Mouse (Mus musculus) layer of hippocampus, adult 8-10 months (tissue): ENCODE measurements at regions not wholly inside any gene's neighbourhood (a gene's known extent, or its start where the extent isn't known, plus 50 kb on each side); places are given as distances from the start of the nearest gene placed in this dataset.
"Not testable (repeated sequence)": the region's sequence is repeated elsewhere in the genome, so short reads cannot be mapped to it uniquely, and the experiment has no call there.

Experiments
- DNase-seq, 2 experiments: peaks; one replicate each; pipeline ENCODE4 v3.0.0; 2022; ENCODE audit warnings: low spot score in 2 of 2

DNA sequence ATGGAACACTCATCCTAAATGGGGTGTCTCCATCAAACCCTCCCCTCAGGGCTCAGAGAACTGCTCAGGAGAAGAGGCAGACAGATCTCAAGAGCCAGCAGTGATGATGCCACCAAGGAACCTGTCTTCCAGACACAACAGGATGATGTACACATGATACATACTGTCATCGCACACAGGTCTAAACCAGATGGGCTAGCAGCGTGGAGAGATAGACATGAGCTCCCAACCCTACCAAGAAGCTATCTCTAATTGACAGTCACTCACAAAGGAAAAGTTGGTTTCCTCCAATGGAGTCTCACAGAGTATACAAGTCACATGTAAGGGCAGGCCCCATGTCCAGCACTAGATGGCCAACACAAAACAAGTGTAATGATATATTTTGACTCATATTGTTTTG is 139.9 kb downstream of the Cdca7 start:
- DNase-seq: no peak

DNA sequence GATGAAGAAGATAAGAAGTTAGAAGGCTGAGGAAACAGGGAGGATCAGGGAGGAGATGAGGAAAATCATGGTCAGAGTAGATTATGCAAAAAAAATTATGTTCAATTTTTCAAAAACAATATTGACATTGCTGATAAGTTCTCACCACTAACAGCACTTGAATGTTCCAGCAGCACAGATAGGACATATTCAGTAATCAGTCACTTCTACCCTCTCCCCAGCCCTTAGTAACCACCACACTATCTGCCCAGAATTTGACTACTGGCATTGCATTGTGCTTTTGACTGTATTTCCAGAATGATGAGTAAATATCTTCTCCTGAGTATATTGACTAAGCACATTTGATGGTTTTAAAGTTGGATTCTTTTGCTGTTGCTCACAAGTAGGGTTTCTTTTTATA is 140.5 kb downstream of the Cdca7 start:
- DNase-seq: no peak

DNA sequence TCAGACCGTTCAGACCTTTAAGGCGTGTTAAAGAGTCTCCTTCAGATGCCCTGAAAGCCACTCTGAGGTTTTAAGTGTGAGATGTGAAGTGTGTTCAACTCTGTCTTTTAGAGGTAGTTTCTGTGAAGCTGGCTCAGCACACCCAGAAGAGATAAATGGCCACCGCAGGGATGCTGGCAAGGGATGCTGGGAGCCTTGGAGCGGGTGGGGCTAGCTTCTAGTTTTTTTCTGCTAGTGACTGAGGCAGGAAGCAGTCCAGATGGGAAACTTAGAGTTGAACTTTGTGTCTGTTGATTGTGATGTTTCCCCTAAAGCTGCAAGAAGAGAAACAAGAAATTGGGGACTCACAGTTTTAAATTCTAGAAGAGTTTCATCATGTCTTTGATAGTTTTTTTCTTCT is 143.5 kb downstream of the Cdca7 start:
- DNase-seq: no peak

DNA sequence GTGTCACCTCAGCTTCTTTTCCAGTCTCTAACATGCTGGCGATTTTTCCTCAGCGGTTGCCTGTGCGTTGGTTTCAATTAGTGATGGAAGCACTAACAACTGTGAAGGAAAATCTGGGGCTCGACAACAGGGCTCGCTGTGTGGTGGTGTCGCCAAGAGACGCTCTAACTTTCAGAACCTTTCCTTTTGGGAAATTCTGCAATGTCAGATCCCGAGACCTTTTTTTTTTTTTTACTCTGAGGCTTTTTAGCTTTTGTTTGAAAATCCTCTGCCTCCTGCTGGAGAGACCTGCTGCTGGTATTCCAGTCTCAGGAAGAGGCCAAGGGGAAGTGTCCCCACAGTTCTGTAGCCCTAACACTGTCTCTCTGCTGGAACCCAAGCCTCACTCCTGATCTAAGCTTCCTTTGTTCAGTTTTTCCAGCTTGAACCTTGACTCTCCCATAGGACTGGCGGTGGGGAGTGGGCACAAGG is 144.3 kb downstream of the Cdca7 start:
- DNase-seq: no peak

DNA sequence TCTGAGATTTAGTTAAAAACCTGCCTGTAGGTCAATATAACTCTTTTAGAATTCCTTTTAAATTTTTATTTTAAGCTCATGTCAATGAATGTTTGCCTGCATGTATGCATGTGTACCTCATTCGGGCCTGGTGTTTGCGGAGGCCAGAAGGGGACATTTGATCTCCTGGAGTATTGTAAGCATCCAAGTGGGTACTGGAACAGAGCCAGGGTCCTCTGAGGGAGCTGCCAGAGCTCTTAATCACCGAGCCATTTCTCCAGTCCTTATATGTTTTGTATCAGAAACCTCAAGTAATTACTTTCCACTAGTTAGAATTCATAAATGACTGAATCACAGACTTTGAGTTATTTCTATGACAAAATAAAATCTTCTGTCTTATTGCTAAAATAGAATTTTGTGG is 152.0 kb downstream of the Cdca7 start:
- no peak for DNase-seq

DNA sequence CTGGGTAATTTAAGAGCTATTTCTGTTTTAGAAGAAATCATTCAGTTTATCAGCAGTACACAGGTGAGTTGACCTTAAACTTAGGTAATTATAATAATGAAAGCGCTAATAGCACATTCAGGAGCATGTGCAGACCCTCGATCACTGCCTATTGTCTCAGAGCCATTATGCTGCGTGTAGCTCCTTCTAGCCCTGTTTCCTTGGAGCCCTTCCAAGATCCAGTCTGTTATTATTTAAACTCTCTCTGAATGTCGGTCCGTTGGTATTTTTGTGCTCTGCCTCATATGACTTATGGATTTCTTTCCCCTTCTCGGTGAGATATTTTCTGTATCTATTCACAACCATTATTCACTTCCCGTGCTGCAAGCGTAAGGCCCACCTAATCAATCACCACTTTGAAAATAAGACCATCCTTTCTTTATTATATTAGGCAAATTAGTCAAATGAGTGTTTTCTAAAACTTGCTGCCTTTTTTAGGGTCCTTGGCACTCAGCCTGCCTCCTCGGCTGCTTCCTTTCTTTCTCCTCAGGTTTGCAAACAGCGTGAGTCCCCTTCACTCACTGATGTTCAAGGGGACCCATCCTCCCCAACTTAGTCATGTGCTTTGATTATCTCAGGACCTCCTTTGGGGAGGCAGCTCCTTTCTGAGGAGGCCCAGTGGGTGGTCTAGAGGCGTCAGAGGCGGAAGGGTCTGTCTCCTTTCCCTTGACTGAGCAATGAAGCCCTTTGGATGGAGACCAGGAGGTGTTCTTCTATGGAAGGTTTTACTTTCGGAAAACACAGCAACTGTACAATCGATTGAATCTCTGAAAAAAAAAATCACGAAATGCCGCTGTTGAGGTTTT is 152.9 kb downstream of the Cdca7 start:
- DNase-seq: no peak

DNA sequence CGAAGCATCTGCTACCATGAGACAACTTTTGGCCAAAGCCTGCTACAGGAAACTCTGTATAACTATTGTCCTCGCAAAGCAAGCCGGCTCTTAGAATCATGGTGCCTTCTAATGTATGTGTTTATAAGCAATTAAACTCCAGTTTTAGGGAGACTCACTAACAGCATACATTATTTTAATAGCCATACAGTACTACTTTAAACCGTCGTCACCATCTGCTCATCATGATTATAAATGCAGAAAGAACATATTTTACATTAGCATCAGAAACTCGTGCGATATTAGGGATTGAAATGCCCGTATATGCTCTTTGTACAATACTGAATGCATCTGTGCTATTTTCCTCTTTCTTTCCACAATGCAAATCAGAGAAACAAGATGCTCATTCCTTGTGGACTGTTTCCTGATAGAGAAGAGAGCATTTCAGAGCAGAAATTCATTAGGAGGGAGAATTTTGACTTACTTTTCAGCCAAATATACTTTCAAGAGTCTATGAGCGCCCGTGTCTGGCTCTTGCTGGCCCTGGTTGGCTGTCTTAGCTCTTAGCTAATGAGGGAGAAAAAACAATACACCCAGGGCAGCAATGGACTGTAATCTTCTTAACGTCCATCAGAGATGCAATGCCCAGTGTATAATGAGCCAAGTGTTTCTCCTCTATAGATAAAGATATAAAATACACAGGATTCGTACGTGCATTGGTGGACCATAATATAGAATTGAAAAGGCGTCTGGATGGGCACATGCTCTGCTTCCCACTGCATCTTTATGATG is 153.9 kb downstream of the Cdca7 start:
- no peak for DNase-seq

DNA sequence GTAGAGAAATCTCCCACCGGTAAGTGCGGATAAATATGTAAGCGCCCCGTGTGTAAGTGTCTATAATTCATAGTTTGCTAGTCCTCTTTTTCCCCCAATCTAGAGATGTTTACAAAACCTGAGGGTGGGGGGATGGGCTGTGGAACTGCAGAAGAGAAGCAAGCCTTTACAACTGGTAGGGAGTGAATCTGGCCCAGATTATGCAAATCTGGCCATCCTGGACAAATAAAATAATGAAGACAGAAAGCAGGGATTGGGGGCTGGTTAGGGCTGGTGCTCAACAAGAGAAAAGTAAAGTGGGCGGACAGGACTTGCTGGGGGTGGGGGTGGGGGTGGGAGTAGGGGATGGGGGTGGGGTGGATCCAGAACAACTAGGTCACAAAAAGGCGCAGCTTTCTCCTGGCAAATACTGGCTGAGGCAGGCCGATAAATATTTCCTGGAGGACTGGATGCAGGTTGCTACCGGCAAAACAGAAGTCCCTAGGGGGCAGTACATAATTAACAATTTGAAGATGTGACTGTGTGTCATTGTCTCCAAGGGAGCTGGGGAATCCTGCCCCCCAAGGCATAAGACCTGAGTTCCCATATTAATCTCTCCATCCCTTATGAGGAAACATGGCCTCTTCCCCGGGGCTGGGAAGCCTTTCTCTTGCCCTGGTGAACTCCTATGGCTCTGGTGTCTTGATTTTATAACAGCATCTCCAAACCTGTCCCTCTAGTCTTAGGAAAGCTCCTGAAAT is 162.1 kb downstream of the Cdca7 start:
- no peak for DNase-seq

DNA sequence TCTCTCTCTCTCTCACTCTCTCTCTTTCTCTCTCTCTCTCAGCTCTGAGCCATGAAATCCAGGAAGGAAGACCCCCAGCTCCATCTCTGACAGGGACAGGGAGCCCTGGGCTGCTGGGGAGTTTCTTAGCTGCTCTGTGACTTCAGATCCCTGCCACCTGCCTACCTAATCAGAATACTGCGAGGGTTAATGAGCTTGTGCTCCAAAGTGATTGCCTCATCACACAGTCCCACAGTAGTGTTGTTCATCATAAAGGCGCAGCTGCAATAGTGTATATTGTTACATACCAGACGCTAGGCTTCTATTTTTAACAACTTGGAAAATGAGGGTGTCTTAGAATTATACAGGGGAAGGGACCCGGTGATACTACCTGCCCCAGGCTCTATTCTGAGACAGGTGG is 163.1 kb downstream of the Cdca7 start:
- DNase-seq: no peak

DNA sequence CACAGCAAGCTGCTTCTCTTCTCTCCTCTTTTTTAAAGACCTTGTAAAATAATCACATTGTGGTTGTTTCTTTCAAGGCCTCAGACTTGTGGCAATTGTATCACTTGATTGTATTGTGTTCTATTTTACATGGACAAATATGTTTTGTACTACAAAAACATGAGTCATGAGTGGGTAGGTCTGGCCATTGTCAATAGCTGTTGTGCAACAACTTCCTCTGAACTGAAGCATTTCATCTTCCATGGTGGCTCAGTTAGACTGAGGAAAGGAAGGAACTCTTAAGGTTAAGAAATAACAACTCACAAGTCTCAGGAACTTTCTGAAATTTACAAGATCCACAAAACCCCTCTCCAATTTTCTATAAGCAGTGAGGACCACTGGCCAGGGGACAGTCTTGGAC is 165.3 kb downstream of the Cdca7 start:
- no peak for DNase-seq

DNA sequence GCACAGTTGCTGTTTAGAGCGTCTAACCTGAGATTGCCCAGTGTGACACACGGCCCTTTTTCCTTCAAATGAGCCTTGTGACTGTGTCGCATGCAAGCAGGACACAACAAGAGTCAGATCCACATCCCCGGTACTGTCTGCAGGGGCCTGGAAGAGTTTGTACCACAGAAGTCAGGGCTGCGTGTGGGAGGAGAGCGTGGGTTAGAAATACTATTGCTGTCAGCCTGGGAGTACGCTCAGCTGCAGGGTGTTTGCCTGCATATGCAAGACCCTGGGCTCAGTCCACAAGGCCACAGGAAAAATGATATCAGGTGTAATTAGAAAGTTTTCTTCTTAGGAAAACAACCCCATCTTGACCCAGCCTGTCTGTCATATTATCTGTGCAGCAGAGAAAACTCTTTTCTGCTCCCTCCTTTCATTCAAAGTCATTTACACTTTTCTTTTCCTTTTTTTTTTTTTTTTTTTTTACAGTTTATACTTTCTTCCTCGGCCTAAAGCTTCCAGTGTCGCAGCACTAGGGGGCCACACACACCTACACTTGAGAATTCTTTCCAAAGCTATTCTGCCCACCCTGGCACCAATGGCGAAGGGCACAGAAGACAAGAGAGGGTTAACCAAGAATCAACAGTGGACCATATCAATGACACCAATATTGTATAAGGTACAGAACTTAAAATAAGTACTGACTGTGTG is 168.3 kb downstream of the Cdca7 start:
- peak in 1 of 2 experiments; percentile 35 for DNase-seq

DNA sequence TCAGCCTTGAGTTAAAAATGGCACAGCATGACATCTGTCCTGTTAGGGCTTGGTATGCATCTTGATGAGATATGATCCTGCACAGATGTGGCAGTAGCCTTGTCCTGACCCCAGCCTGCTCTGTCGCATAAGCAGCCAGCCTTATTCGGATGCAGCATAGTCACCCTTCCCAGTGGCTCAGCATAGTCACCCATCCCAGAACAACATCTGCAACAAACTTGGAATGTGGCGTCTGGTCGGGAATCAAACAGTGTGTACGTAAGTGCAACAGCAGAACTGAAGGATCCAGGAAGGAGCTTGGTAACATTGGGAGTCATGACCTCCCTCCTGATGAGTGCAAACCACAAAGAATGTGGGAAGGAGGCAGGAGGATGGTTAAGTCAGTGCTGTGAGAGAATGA is 171.7 kb downstream of the Cdca7 start:
- DNase-seq: no peak

DNA sequence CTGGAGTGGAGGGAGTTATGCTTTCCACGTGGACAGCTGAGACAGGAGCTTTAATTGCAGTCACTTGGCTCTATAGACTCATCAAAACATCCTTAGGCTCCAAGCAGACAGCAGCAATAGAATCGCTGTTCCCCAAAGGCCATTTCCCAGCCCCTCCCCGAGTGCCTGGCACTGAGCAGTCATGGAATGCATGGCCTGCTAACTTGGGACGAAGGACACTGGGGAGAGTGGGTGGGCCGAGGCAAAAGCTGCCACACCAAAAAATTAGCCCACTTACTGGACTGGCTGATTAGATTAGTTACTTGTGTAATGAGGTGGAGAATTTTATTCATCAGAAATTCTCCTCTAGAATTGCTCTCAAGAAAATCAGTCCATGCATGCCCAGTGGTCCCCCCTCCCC is 172.3 kb downstream of the Cdca7 start:
- no peak for DNase-seq

DNA sequence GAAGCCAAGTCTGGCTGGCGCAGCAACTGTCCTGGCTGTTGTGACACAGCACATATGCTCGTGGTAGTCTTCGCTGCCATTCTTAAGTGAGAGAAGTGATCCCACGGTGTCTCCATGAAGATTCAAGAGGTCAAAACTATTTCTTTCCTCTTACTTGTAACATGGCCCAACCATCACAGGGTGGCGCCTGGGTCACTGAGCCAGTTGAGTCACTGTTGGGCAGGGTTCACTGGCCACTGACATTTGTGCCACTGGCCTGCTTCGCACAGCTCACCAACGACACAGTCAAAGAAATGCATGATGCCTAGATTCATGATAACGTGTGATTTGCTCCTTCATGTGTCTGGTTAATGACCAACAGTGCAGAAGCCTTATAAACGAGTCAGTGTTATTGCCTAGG is 179.9 kb downstream of the Cdca7 start:
- DNase-seq: no peak

DNA sequence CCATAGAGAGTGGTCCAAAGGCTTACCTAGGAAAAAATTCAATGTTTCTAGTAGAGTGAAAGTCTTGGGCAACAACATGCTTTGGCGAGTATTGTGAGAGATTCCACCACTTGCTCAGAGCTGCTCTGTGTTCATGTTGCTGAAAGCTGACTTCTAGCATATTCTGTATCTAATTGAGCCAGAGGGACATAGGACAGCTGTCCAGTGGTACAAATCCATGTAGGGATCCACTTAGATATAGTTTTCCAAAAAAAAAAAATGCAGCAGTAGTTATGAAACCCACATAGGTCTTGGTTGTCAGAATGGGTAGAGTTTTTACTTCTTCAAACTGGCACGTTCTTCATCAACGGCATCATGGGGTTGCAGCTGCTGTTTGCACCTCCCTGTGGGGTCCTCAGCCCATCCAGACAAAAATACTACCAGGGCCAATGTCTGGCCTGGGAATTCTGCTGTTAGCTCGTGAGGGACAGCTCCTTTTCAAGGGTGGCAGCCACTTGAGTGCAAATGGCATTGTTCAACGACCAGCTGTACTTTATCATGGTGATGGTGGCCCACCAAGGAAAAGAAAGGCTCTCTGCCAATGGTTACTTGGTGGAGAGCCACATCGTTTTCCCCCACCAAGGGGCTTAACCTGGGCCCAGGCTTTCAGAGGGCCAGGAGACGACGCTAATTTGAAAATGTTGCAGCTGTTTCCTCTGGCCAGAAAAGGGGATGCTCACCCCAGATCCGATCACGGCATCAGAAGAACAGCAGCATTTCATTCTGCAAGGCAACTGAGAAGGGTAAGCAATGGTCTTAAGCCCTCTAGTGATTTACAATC is 181.4 kb downstream of the Cdca7 start:
- no peak for DNase-seq

DNA sequence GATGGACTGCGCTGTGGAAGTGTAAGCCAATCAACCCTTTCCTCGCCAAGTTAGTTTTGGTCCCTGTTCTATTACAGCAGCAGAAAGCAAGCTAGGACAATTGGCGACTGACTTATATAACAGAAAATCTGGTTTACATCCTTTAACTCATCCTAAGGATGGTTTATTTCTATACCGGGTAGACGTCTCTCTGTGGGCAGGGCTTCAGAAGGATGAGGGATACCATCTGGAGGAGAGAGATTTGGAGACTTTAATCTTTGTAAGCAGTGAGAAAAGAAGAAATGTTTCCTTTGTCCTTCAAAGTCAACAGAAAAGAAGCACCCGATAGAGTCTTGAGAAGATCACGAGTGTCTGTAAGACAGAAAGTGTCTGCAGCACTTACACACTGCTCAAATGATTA is 186.4 kb downstream of the Cdca7 start:
- no peak for DNase-seq

DNA sequence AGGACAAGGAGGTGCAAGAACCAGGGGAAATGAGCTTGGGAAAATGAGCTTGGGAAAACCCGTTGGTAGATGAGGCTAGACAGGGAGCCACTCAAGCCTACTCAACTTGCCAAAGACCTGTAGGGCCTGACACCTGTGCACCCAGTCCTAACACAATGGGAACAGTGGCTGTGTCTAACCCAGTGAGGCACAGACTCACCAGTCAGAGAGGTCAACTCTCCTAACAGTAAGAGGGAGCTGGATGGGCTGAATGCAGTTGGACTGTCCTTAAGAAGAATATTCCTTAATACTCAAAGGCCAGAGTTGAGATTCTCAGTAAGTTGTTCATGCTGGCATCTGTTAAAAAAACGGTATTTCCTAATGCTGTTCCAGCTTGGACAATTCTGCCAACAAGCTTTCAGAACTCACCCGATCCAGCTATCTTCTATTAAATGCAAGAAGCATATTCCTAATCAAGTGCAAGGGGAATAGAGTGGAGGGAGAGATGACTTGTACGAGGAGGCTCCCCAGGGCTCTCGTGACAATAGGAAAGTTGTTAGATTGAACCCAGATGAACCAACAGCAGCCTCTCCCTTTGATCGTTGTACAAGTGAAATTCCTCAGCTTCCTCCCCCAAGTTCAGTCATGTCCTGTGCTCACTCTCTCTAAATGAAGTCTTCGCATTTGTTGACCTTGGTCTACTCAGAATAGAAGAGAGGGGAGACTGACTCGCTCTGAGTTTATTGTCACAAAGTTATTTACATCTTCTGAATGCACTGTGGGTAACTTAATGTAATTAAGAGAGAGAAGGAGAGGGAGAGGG is 187.2 kb downstream of the Cdca7 start:
- no peak for DNase-seq

DNA sequence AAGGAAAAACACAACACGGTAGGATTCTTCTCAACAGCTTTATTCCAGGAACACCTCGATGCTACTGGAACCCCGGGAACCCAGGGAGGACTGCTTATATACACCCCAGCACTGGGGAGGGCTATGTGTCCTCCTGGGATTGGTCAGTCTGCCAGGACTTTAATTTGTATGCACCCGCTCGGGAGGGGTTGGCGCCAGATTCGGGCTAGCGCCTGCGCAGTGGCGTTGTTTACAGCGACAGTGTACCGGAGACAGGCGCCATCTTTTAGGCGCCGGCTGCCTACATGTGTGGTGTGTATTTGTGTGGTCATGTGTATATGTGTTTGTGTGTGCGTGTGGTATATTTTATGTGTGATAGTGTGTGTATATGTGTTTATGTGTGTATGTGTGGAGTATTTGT is 191.4 kb downstream of the Cdca7 start:
- DNase-seq: not testable (repeated sequence)
